Mouse (Mus musculus) c-Kit-positive CD71-positive TER-119-negative erythroid progenitor cells, embryonic 14.5 days (primary cell): ENCODE measurements around the gene Nav2.

Experiments
- DNase-seq: peaks from one replicate; pipeline ENCODE4 v3.0.0-alpha.2; 2013; ENCODE audit warnings: low read depth

The Nav2 gene

DNA sequence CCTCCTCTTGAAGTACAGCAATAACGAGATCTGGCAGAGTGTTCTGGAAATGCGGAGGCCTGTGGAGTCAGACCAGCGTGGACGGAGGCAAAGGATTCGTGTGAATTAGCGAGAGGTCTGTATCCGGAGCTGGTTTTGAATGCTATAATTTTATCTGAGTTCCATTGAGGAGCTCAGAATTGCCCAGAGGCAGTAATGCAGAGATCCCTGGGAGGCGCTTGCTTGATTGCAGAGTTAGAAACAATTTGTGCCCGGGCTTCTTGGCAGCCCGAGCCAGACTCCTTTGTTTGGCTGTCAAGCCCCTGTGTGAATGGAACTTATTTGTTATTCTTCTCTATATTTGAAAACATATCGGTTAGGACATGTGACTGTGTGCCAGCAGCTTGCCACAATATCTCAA is 255.3 kb downstream of the Nav2 start:
- no peak for DNase-seq

DNA sequence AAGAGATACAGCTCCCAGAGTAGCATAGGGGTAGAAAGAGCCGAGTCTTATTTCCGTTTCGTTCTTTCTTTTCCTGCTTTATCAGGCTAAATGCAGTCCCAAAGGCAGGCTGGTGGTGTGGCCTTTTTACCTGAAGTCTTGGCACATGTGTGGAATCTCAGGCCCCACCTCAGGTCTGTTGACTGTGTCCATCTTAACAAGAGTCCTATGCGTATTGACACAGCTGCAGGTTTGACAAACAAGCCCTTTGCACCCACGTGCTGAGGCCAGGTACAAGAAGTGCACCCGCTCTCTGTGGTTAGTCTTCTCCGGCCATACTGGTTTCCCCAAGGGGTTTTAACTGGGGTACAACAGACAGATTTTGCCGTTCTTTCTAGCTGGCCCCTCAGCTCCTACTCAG is 256.4 kb downstream of the Nav2 start:
- DNase-seq = no peak

DNA sequence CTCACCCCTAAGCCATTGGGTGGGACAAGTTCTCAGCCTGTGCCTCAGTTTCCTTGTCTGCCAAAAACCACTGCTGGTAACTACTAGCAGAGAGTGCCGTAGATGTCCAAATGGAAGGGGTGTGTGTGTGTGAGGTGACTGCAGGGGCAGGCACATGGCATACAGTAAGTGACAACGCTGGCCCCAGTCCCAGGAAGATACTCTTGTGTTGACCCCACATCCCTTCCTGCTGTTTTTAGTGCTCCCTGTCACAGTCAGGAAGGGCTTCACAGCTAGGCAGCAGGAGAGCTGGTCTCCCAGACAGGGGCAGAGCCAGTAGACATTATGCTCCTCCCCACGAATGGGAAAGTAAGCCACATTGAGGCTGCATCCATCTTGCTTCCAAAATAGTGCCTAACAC is 264.4 kb downstream of the Nav2 start:
- no peak for DNase-seq

DNA sequence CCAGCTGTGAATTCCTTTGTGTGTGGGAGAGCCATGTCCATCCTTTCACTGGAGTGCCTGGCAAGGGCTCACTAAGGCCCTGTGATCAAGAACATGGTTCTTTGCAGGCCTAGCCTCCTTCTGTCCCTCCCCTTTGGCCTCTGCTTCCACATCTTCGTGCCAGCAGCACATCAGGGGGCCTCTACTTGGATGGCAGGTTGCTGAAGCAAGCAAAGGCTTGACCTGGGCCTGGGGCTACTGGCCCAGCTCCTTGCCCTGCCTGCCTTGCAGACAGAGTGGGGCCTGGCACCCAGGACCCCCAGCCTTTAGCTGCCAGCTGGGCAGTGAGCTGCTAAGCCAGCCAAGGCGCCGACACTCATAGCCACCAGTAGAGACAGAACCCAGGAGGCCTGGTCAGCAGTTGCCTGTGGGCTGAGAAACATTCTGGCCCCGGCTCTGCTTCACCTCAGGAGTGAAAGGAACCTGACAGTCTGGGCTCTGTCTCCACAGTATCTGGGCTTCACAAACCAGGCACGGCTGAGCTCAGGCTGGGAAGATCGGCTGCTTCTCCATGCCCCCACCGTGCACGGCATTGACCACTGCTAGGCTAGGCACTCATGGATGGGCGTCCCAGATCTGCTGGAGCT is 267.4 kb downstream of the Nav2 start:
- DNase-seq = no peak

DNA sequence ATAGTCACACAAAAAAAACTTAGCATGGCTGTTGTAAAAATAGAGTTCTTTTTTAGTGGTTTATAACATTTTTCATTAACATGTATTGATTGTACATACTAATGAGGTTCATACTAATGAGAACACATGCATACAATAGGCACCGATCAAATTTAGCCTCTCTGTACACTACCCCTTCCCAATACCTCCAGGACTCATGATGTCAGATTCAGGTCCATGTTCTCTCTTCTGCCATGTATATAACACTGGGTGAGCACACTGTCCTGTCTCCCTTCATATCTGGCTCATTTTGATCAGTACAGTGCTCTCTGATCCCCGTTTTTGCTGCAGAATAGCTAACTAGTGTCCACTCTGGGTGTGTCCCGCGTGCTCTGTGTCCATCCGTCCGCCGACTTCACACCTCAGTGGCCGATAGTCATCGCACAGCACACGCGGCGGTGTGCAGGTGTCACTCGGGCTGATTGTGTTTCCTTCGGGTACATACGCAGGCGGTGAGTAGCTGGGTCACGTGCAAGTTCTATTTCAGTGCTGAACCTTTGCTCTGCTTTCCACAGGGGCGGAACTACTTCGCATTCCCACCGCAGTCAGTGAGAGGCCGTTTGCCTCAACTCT is 268.2 kb downstream of the Nav2 start:
- no peak for DNase-seq

DNA sequence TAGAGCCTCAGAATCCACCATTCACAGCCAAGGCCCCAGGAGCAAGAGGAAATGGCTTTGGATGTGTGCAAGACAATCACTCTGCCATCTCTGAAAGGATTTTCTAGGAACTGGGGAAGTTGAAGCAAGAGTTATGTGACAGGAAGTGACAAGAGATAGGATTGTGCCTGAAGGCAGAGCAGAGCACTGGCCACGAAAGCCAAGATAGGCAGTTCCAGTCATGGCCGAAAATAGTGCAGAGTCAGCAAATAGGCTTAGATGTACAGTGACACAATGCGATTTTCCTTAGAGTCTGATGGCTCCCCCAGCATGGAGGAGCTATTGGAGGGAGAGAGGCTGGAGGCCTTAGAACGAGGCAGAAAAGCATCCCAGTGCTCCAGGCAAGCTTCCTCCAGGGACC is 269.7 kb downstream of the Nav2 start:
- no peak for DNase-seq

DNA sequence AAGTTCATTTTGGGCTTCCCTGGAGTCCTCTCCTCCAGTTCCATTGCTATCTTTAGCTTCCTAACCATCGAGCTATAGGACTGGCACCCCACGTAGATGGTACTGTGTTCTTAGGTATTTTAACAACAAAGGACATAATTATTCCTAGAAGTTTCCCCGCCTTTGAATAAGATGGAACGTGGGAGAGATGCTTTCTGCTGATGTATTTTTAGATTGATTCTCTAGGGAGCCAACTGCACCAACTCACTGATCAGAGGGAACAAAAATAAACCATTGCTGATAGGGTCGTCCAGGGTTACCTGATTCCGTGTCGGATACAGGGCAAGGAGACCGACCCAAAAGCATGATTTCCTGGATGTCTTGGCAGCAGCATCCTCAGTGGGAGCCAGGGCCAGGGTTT is 272.5 kb downstream of the Nav2 start:
- DNase-seq = no peak

- no peak for DNase-seq
Measured at GRCm38 (mm10) chr7:49182427-49182826, 273.9 kb downstream of the Nav2 start.

DNA sequence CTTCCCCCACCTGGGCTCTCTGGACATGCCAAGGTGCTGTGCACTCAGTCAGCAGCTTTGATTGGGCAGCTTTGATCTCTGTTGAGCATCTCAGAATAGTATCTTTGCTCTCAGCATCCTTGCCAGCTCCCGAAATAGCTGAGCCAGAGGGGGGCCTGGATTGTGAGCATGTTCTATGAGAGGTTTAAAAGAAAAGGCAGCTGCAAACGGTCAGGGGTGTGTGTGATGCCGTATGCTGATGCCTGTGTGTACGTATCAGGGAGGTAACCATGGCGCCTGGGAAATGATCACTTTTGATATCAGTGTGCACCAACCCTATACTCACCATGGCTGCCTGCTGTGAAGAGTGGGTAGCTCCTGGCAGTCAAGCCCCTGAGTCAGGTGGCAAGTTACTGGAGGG is 275.2 kb downstream of the Nav2 start:
- DNase-seq = no peak

DNA sequence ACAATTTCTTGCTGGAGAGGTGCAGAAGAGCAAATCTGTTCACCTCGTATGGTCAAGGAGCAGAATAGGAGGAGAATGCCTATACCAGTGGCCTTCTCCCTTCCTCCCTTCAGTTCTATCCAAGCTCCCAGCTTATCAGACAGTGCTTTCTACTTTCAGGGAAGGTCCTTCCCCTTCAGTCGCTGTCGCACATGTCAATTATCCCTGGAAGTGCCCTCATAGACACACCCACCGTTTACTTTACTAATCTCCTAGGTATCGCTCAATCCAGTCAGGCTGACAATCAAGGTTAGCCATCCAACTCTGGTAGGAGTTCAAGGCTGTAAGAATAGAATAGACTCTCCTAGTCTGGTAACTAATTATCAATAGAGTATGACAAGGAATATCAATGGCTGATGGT is 277.5 kb downstream of the Nav2 start:
- no peak for DNase-seq

DNA sequence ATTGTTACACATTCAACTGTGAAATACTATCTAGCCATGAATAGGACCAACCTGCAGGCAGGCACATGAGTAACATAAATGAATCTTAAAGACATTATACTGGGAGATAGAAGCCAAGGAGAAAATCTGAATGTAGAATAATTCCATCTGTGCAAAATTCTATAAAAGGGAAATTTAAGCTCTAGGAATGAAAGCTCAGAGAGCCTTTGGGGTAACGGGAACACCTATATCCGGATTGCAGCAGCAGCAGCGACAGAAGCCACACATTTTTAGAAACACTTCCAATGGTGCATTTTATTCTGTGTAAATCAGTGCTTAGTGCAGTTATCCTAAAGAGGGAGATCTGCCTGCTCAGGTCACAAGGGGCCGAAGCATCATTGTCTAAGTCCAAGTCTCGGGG is 280.8 kb downstream of the Nav2 start:
- DNase-seq = no peak

- DNase-seq = no peak
Measured at GRCm38 (mm10) chr7:49190231-49190985, 281.9 kb downstream of the Nav2 start.

GRCm38 (mm10) chr7:49191081-49191678 is 282.7 kb downstream of the Nav2 start:
- no peak for DNase-seq

- no peak for DNase-seq
Measured at GRCm38 (mm10) chr7:49192061-49192695, 283.7 kb downstream of the Nav2 start.

GRCm38 (mm10) chr7:49195711-49196147 is 287.2 kb downstream of the Nav2 start:
- no peak for DNase-seq

GRCm38 (mm10) chr7:49199366-49199765 is 290.9 kb downstream of the Nav2 start:
- DNase-seq = no peak

DNA sequence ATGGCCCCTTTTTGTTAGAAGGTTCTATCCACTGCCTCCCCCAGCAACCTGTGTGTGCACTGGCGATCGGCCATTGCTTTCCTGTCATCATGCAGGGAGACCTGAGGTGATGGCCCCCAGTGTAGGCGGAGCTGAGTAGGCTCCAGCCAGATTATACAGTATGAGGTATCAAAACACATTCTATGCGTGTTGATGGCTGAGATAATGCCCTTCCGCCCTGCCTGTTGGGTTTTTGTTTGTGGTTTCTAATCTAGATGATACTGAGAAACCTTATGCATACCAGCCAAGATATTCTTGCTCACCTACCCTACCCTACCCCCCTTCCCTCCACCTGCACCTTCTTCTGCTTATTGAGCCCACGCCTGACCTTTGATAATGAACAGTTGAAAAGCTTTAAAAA is 291.8 kb downstream of the Nav2 start:
- no peak for DNase-seq

DNA sequence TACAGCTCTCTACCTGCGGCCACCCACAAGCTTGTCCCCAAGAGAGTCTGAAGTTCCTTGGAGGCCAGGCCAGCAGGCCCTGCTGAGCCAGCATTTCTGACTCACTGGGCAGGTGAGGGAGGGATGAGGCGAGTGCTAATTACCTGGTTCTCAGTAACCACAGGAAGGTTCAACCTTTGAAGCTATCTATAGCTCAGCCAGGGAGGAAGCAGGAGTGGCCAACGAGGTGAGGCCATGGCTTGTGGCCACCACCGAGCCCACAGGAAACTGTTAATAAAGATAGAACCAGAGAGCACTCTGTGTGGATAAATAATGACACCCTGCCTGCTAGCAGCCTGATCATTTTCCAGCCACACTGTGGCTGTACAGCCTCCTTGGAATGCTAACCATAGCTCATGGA is 294.5 kb downstream of the Nav2 start:
- no peak for DNase-seq

DNA sequence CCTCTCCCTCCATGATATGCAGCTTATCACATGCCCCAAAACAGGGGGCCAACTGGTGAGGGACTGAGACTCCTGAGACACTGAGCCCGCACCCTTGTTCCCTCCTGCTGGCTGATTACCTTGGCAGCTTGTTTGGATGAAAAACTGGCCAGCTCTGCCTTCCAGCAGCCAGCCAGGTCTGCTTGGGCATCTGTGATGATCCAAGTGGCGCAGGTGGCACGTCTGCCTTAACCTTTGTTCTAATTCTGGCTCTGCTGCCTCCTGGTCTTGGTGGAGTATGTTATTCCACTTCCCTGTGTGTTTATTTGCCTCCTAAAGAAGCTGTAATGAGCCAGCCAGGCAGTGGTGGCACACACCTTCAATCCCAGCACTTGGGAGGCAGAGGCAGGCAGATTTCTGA is 296.3 kb downstream of the Nav2 start:
- DNase-seq = no peak

- DNase-seq = no peak
Measured at GRCm38 (mm10) chr7:49205551-49205950, 297.0 kb downstream of the Nav2 start.

DNA sequence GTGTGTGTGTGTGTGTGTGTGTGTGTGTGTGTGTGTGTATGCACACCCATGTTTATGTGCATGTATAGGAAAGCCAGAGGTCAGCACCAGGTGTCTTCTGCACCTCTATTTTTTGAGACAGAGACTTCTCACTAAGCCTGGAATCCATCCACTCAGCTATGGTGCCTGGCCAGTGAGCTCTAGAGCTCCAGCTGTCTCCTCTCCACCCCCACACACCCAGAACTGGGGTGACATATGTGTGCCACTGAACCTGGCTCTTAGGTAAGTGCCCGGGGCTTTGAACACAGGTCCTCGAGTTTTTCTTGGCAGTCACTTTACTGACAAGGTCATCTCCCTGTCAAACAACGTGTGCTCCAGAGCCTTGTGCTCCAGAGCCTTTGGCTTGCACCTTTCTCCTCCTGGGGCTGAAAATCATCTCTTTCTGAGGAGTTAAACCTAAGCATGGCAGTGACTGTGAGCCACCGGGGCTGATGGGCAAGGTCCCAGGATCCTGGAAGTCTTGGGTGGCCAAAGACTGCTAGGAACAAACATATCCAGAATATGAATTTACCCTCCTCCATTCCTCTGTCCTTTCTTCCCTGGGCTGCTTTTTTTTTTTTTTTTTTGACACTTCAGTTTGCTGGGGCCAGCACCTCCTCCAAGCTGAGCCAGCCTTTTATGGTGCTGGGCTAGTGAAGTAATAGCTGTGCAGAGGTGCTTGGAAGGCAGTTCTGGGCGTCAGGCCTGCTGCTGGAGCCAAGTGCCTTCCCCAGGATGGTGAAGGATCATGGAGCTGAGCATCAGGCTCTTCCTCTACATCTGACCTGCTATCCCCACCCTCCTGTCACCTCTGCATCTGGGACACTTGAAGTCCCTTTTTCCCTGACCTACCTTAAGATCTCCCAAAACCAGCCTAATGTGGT is 298.5 kb downstream of the Nav2 start:
- DNase-seq = no peak

GRCm38 (mm10) chr7:49209526-49209925 is 301.0 kb downstream of the Nav2 start:
- DNase-seq = no peak
